Mouse (Mus musculus) cerebellum, adult 9-11 months (tissue): ENCODE results near the gene Stxbp1.

ENCODE experiments used
- DNase-seq: peaks from one replicate; pipeline ENCODE4 v3.0.0; 2022

Stxbp1 gene

DNA sequence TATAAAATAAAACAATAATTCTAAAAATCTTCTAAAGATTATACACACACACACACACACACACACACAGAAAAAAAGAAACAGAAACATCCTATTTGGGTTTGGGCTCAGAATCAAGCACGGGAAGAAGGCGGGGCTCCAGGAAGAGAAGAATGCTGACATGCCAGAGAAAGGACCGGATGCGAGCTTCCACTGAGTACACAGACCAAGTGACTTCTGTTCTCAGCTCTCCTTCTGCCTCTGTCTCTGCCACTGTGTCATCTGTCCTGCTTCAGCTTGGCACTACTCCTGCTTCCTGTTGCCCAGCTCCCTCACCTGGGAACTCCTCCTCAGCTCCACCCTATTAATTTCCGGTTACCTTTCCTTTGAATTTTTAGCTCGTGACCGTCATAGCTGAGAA lies 12.5 kb downstream of the Stxbp1 start:
- DNase-seq: no peak

- DNase-seq: no peak
Measured at GRCm38 (mm10) chr2:32828979-32829676, 17.9 kb downstream of the Stxbp1 start.

GRCm38 (mm10) chr2:32825796-32826195 lies 21.2 kb downstream of the Stxbp1 start:
- DNase-seq: no peak

GRCm38 (mm10) chr2:32824778-32825177 lies 22.3 kb downstream of the Stxbp1 start:
- no peak for DNase-seq

- no peak for DNase-seq
Measured at GRCm38 (mm10) chr2:32824181-32824580, 22.9 kb downstream of the Stxbp1 start.

DNA sequence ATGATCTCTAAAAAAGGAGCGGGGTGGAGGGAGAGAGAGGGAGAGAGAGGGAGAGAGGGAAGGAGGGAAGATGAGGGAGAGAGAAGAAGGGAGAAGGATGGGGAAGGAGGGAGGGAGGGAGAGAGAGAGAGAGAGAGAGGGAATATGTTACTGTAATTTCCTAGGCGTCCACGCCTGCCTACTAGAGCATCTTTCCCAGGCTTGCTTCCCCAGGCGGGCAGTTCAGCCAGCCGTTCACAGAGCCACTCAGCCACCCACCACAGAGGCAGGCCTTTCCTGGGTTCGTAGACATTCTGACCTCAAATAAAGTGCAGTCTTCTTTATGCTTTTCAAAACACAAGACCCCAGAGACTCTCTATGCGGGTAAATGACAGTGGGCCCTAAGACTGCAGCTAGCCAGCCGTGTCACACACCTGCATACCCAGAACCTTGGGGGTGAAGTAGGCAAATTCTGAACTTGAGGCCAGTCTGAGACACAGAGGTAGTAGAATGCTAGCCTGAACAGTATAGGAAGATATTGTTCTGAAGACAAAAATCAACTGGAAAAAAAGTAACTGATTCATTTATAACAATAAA lies 23.4 kb downstream of the Stxbp1 start:
- no peak for DNase-seq

GRCm38 (mm10) chr2:32823153-32823552 lies 23.9 kb downstream of the Stxbp1 start:
- DNase-seq: no peak

DNA sequence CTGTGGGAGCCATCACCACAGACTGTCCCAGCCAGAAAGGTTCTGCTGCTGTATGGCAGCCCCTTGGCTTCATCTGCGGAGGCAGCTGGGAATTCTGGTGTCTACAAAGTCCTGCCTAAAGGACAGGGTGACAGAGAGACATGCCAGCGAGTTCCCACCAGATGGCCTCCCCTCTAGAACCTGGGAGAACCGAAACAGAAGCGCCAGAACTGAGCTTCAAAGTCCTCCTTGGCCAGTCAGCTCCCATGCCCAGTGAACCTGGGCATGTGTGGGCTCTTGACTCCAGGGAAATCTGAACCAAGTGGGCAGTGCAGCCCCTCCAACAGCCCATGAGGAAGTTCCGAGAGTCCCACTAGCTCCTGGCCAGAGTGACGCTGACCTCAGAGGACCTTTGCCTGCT lies 24.4 kb downstream of the Stxbp1 start:
- DNase-seq: peak; percentile 74

DNA sequence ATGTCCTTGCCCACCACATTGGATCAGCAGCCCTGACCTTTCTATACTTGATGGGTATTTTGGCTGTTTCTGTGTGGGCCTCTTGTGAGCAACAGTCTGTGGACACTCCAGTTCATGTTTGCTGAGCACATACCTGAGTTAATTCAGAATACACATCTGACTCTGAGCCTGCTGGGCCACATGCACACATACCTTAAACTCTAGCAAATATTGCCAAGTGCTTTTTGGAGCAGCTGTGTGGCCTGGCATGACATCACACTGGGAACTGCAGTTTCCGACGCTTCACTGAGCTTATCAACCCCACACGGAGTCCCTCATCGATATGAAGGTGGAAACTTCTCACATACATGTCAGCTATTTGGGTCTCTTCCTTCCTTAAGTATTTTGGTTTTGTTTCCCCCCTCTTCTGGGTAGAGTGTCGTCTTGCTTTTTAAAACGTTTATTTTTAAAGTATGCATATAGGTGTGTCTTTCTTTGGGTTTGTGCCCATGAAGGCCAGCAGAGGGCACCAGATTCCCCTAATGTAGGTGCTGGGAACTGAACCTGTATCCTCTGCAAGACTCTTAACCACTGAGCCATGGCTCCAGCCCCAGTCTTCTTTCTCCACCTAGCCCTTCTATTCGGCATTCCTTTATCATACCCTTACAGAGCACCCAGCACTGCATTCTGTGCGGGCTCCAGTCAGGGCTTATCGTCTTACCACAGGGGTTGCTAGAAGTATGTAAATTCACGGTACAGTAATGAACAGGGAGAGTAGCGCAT lies 25.8 kb downstream of the Stxbp1 start:
- no peak for DNase-seq

GRCm38 (mm10) chr2:32818208-32818607 lies 28.8 kb downstream of the Stxbp1 start:
- DNase-seq: no peak

- no peak for DNase-seq
Measured at GRCm38 (mm10) chr2:32817589-32817988, 29.5 kb downstream of the Stxbp1 start.

DNA sequence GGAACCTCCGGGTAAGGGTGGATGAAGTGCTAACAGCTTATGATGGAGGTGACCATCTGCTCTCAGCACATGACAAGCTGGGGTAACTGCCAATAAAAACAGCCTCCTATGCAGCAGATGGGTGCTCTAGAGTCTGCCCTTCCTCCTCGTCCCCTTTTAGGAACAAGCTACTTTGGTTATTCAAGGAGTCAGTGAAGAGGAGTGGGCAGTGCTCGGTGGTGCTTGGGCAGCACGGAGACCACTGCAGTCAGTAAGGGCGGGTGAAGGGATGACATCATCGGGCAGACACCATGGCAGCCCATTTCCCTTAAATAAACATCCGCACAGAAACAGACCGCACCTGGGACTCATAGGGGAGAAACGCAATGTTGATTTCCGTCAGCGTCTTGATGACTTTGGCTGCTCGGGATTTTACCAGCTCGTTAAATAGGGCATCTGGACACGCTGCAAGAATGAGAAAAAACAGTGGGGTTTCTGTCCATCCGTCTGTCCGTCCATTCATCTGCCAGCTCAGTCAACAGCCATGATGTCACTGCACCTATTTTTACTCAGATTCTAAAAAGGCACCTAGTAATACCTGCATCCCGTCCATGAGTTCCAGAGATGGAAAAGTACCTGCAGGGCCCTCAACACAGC lies 30.0 kb downstream of the Stxbp1 start:
- DNase-seq: peak; percentile 94

DNA sequence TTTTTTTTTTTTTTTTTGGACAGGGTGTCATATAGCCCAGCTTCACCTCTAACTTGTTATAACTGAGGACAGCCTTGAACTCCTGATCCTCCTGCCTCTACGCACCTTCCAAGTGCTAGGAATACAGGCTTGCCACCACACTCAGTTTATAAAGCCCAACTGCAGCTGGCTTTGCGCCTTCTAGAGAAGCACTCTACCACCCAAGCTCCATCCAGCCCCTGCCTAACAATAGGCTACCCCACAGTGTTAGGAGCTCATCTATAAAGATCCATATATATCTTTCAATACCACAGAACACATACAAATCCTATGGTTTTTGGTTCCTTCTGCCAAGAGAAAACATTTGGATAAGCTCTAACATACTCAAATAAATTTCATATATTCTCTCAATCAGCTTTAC lies 30.5 kb downstream of the Stxbp1 start:
- DNase-seq: no peak

DNA sequence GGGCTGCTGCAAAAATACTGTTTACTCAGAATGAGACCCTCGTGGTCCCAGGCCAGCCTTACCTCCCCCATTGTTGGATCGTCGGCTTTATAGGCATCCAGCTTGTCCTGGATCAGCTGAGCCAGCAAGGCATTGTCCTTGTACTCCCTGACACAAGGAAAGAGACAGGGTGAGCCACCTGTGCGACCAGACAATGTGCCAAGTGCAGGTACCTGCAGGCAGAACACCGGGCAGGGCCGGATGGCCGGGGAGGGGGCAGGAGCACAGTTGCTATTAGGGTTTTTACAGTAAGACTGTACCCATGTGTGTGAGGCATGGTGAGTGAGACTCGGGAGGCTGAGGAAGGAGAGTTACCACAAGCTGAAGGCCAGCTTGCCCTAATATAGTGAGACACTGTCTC lies 35.1 kb downstream of the Stxbp1 start:
- DNase-seq: peak; percentile 87

DNA sequence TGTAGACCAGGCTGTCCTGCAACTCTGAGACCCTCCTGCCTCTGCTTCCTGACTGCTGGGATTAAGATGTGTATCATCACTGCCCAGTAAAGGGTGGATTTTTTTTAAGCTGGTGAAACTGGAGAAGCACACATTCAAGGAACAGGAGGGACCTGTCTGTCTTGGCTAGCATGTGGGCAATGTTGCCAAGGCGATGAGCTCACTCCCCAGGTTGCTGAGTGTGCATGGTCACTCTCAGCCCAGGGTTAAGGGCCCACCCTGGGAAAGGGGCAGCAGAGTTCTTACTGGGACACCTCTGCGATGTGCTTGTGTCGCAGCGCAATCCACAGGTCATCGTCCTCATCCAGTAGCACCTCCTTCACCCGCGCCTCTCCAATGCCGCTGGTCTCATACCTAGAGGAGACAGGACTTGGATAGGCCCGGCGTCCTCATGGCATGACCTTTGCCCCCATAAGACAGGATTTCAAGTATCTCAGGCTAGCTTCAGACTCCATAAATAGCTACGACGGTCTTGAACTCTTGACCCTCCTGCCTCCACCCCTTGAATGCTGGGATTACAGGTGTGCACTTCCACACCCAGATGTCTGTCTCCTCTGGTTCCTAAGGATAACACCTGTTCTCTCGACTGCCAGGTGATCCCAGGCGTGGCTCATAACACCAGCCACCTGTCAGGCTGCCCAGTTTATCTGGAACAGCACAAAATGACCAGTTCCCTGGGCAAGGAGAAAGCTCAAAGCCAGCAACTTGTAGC lies 38.1 kb downstream of the Stxbp1 start:
- no peak for DNase-seq

DNA sequence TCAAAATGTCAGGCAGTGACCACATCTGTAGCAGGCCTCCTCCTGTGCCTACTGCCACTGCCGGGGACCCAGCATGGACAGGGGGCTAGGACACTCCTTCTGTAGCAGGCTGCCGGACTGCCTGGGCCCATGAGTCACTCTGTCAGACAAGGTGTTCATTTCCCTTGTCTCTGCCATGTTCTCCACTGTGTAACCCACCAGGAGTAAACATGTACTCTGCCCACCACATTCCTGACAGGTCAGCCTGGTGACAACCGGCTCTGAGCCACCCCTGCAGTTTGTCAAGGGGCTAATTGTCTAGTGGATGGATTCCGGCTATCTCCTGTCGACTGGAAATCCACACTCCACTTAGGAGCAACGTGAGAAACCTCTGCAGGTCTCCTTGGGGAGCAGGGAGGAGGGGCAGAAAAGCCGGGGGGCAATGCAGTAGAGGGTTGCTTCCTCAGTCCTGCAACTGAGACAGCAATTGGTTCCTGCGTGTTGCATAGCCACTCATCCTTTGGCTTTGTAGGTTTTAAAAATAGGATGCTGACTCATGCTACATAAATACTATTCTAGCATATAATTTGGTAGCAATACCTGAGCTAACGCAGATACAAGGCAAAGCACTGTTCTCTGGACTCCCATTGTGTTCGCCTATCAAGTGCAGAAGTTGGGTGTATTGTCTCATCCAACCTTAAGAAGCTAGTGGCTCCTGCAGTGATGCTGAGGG lies 48.6 kb downstream of the Stxbp1 start:
- no peak for DNase-seq

DNA sequence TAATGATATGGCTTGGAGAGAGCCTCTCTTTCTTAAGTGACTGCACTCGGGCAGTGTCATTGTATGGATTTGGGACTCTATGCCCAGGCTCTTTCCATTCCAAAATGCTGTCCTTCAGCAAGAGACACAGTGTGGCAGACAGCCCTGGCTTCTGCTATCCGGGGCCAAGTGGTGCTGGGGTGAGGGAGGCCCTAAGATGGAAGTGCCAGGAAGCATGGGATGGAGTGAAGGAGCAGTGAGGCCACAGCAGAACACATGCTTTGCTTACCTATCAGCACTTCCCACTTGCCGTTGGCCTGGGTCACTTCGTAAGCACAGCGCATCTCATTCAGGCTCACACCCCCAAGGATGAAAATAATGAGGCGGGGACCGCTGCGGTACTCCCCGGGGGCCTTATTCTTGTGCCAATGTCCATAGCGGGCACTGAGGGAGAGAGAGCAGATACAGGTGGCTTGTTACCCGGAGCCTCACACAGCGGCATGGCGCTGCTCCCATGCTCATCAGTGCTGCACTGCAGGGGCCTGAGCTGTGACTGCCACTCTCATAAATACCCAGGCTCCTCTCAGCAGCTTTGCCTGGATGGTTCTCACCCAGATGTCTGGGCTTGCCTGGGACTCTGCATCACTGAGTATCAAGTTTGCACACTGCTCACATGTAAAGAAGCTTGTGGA lies 51.2 kb downstream of the Stxbp1 start:
- no peak for DNase-seq

- no peak for DNase-seq
Measured at GRCm38 (mm10) chr2:32791297-32791696, 55.7 kb downstream of the Stxbp1 start.

- no peak for DNase-seq
Measured at GRCm38 (mm10) chr2:32788581-32788980, 58.5 kb downstream of the Stxbp1 start.

DNA sequence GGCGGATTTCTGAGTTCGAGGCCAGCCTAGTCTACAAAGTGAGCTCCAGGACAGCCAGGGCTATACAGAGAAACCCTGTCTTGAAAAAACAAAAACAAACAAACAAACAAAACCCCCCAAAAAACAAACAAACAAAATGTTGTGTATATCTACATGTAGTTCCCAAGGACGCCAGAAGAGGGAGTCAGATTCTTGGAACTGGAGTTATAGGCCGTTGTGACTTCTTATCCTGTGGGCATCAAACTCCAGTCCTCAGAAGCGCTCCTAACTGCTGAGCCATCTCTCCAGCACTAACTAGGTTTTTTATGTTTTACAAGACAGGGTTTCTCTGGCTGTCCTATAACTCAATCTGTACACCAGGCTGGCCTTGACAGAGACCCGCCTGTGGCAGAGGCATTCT lies 59.9 kb downstream of the Stxbp1 start:
- DNase-seq: no peak

DNA sequence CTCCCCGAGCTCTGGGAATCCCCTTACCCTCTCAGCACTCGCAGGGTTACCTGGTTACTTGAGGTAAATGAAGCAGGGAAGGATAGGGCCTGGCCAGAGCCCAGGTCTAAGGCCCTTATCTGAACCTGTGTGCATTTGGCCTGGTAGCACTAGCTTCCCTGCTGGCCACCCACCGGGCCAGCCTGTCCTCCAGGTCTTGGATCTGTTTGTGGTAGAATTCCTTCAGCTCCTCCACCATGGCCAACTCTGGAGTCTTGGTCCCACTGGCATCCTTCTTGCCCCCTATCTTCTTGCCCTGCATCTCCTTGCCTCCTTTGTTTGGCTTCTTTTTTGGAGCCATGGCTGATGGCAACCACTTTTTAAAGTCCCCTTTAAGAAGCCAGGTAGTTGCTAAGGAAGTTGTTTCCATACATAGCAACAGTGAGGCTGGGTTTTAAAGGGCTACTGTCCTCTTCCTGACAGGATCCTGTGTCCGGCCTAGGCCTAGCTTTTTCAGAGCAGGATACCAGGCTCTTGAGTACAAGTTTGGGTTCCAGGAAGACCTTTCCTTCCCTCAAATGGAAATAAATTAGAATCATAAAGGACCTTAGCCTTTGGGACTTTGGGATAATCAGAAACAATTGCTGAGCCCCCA lies 62.9 kb downstream of the Stxbp1 start, which contains the start of gene Cfap157:
Gene Cfap157, minus strand, starts transcription at position 381 of the 634 bp plus-strand sequence.
- DNase-seq: no peak
